In the genomic region with DNA sequence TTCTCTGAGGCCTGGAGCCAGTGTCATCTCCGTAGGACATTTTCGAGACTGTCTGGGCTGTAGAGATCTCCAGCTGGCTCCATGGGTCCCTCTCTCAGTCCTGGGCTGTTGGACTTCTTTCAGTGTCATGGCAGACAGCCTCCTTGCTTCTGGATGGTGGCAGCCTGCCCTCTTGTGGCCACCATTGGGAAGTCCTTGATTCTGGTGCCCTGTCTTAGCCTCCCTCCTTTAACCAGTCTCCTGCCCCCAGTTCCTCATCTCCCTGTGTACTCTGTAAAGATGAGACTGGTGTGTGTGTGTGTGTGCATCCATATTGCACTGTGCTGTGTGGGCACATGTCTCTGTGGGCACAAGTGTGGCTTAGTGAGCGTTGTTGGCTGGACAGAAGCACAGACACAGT, we compare ENCODE assay signal across 8 mouse cellular contexts. TPM values are rescaled to one million over a fixed set of nuclear protein-coding genes. Genes with fewer than 3 reads are reported as not detected.
A peak's percentile ranks its signal among the peaks of the same experiment; 100 is the strongest.
DNase-seq lines count a peak whose midpoint lies in the region; ATAC-seq lines count a peak whose summit lies in the region.

No protein-coding gene starts in this region.

- H3K4me3 ChIP-seq in heart, embryonic 10.5 days, result no peak overlapping the region
- H3K4me3 ChIP-seq in hindbrain, embryonic 11.5 days (ENCODE audit: low read depth, low read length), result no peak overlapping the region

- no peaks in the 10 kb centered on the region for H3K27me3 ChIP-seq in heart, embryonic 10.5 days (ENCODE audit: insufficient read depth, poor library complexity, severe bottlenecking)
- H3K27me3 ChIP-seq in hindbrain, embryonic 11.5 days (ENCODE audit: control insufficient read depth, insufficient read depth, low read length), result no peaks in the 10 kb centered on the region

- intact Hi-C loops in left cerebral cortex, postnatal 14 days (cut with DNase I), result loop anchor here (2.0 kb wide), 1 partner anchor 44 kb away; no protein-coding TSS in a partner anchor

- peak; percentile 60; the same call in 1 of the 2 replicates for ATAC-seq in common myeloid progenitor, adult 5-6 weeks (replicated peaks; ENCODE audit: low read depth, poor library complexity, severe bottlenecking)
- peak; percentile 51; the same call in 1 of the 2 replicates for ATAC-seq in hindbrain, embryonic 11.5 days (ENCODE audit: low FRiP score)

- H3K36me3 ChIP-seq in heart, embryonic 10.5 days, result 0 out of 2 replicates have a peak, but pooled peaks cover 3% of the 10 kb centered on the region
- peaks cover 14% of the 10 kb centered on the region for H3K36me3 ChIP-seq in hindbrain, embryonic 11.5 days (ENCODE audit: control insufficient read depth, insufficient read depth, low read length)

- no peaks in the 10 kb centered on the region for H3K9me3 ChIP-seq in heart, embryonic 10.5 days
- no peaks in the 10 kb centered on the region for H3K9me3 ChIP-seq in hindbrain, embryonic 11.5 days (ENCODE audit: control insufficient read depth, low read length)

- H3K4me2 ChIP-seq in hindbrain, embryonic 11.5 days (replicated peaks; ENCODE audit: low read depth, low read length), result no peak overlapping the region

- no peak overlapping the region for H3K27ac ChIP-seq in heart, embryonic 10.5 days
- H3K27ac ChIP-seq in hindbrain, embryonic 11.5 days (ENCODE audit: low read depth, low read length), result no peak overlapping the region

- H3K9ac ChIP-seq in hindbrain, embryonic 11.5 days (ENCODE audit: low read depth, low read length), result no peak overlapping the region

- 79% methylated on average over 3 of the region's 3 CpGs for WGBS in heart, embryonic 10.5 days
- 86% methylated on average over 3 of the region's 3 CpGs for WGBS in hindbrain, embryonic 11.5 days

- peak; percentile 16 to 19 for DNase-seq in heart, adult 9 months (ENCODE audit: low spot score in 2 of 2)
- no peak for DNase-seq in heart, embryonic 10.5 days (ENCODE audit: low spot score)
- DNase-seq in WW6 (ENCODE audit: low read depth, low spot score), result peak; percentile 22
- DNase-seq in hindbrain, embryonic 11.5 days (ENCODE audit: low spot score), result peak; percentile 72
- peak; percentile 61 to 79 for DNase-seq in left cerebral cortex, postnatal 14 days (ENCODE audit: low spot score in 2 of 2)
- peak; percentile 33 for DNase-seq in naive thymus-derived CD4-positive, alpha-beta T cell, adult 2 months (ENCODE audit: low read depth)
- DNase-seq in thymus, postnatal 25 days, result peak; percentile 43

- H3K4me1 ChIP-seq in heart, embryonic 10.5 days, result no peaks in the 10 kb centered on the region
- no peaks in the 10 kb centered on the region for H3K4me1 ChIP-seq in hindbrain, embryonic 11.5 days (replicated peaks; ENCODE audit: control insufficient read depth, insufficient read depth, low read length)

RNA-seq across cellular contexts. Expression of a gene that starts 46.6 kb away (rescaled TPM):
- 17.7 and 25.2 TPM in 2 replicates for polyA plus RNA-seq in heart, embryonic 10.5 days (2016; fragmentation: Nextera tagmentation; extraction: Ambion mirVana)
- total RNA-seq in common myeloid progenitor, adult 5-6 weeks (2017), result not detected in 2 replicates
- 340 and 413 TPM in 2 replicates for polyA plus RNA-seq in hindbrain, embryonic 11.5 days (2014; fragmentation: Nextera tagmentation; extraction: Ambion mirVana)
- 100 to 1,000 TPM; 376 to 387 TPM for total RNA-seq in left cerebral cortex, postnatal 14 days (2021)

RNA-seq across cellular contexts. Expression of a gene that starts 48.3 kb away (rescaled TPM):
- 6.4 and 9.7 TPM in 2 replicates for polyA plus RNA-seq in heart, embryonic 10.5 days (2016; fragmentation: Nextera tagmentation; extraction: Ambion mirVana)
- total RNA-seq in common myeloid progenitor, adult 5-6 weeks (2017), result not detected in 2 replicates
- 9.5 TPM in 2 replicates for polyA plus RNA-seq in hindbrain, embryonic 11.5 days (2014; fragmentation: Nextera tagmentation; extraction: Ambion mirVana)
- 1 to 10 TPM; 3.7 to 6.1 TPM for total RNA-seq in left cerebral cortex, postnatal 14 days (2021)

RNA-seq across cellular contexts. Expression of a gene that starts 49.9 kb away (rescaled TPM):
- polyA plus RNA-seq in heart, embryonic 10.5 days (2016; fragmentation: Nextera tagmentation; extraction: Ambion mirVana), result 14.4 and 14.9 TPM in 2 replicates
- 0.37 TPM in 1 of 2 replicates, not detected in the other for total RNA-seq in common myeloid progenitor, adult 5-6 weeks (2017)
- 7.7 and 8.1 TPM in 2 replicates for polyA plus RNA-seq in hindbrain, embryonic 11.5 days (2014; fragmentation: Nextera tagmentation; extraction: Ambion mirVana)
- total RNA-seq in left cerebral cortex, postnatal 14 days (2021), result 1 to 10 TPM; 5.5 to 6.0 TPM

Comparison
In these comparisons a context has a peak if more than half of its experiments do, and no peak if none do; other contexts are left out.
1. RNA of a gene that starts 46.6 kb away (total RNA-seq): 376 to 387 TPM in left cerebral cortex, postnatal 14 days; not detected in common myeloid progenitor, adult 5-6 weeks; every median in the first group is over 100 times any median in the second.